Mouse (Mus musculus) induced T-regulatory cell, adult 2 months (primary cell): ENCODE results near the gene Adora2b.
A peak's percentile ranks its signal among the peaks of the same experiment; 100 is the strongest.

Source experiments
- DNase-seq: peaks from one replicate; pipeline ENCODE4 v3.0.0-alpha.2; 2012; ENCODE audit warnings: low read depth

Gene Adora2b

GRCm38 (mm10) chr11:62248401-62249244 lies at the start of gene Adora2b:
Adora2b (plus strand) TSS chr11:62248984.
- peak; percentile 74 for DNase-seq

- no peak for DNase-seq
Measured at GRCm38 (mm10) chr11:62200901-62201512, 47.8 kb upstream of the Adora2b start.

GRCm38 (mm10) chr11:62202645-62203044 lies 46.1 kb upstream of the Adora2b start:
- DNase-seq, result no peak

- no peak for DNase-seq
Measured at GRCm38 (mm10) chr11:62209111-62209510, 39.7 kb upstream of the Adora2b start.

GRCm38 (mm10) chr11:62209891-62210290 lies 38.9 kb upstream of the Adora2b start:
- no peak for DNase-seq

GRCm38 (mm10) chr11:62213384-62213989 lies 35.3 kb upstream of the Adora2b start:
- DNase-seq, result no peak

GRCm38 (mm10) chr11:62215107-62215506 lies 33.7 kb upstream of the Adora2b start:
- DNase-seq, result no peak

- no peak for DNase-seq
Measured at GRCm38 (mm10) chr11:62217751-62218150, 31.0 kb upstream of the Adora2b start.

- DNase-seq, result no peak
Measured at GRCm38 (mm10) chr11:62220756-62221510, 27.9 kb upstream of the Adora2b start.

GRCm38 (mm10) chr11:62223416-62223815 lies 25.4 kb upstream of the Adora2b start:
- no peak for DNase-seq

- DNase-seq, result no peak
Measured at GRCm38 (mm10) chr11:62223962-62224361, 24.8 kb upstream of the Adora2b start.

GRCm38 (mm10) chr11:62224797-62225196 lies 24.0 kb upstream of the Adora2b start:
- DNase-seq, result no peak

GRCm38 (mm10) chr11:62240631-62241261 lies 8.0 kb upstream of the Adora2b start:
- no peak for DNase-seq

GRCm38 (mm10) chr11:62243871-62244270 lies 4.9 kb upstream of the Adora2b start:
- no peak for DNase-seq

- no peak for DNase-seq
Measured at GRCm38 (mm10) chr11:62244471-62244870, 4.3 kb upstream of the Adora2b start.

- DNase-seq, result peak; percentile 23
Measured at GRCm38 (mm10) chr11:62247759-62248400, 904 bp upstream of the Adora2b start.

GRCm38 (mm10) chr11:62249266-62250037 lies 668 bp downstream of the Adora2b start:
- DNase-seq, result no peak

- DNase-seq, result peak; percentile 28
Measured at GRCm38 (mm10) chr11:62251047-62251446, 2.3 kb downstream of the Adora2b start.

- no peak for DNase-seq
Measured at GRCm38 (mm10) chr11:62253380-62253779, 4.6 kb downstream of the Adora2b start.

- no peak for DNase-seq
Measured at GRCm38 (mm10) chr11:62259214-62259613, 10.4 kb downstream of the Adora2b start.
